Mouse (Mus musculus): ENCODE results near the gene Cdk5. TPM values are rescaled to one million over a fixed set of nuclear protein-coding genes. Genes with fewer than 3 reads are reported as not detected.
"Not testable (repeated sequence)": the region's sequence is repeated elsewhere in the genome, so short reads cannot be mapped to it uniquely, and the experiment has no call there.

Cdk5 gene
- polyA plus RNA-seq, 1 experiment from 2014 or later = 43.4 TPM

DNA sequence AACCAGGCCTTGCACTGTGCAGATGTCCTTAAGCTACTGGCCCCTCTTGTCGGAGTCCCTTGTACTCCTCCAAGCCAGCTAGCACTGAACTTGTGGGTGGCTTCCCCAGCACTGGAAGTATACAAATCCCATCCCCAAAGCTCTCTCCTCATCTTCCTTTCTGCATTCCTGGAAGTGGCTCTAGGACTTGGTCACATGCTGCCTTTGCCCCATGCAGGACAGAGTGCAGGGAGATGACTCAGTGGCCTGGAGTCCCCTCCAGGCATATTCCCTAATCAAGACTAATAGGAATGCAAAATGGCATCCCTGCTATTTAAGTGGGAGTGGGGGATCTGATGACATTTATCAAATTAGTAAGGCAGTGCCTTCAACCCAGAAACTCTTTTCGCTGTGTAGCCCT is 11.3 kb downstream of the Cdk5 start:
- Histone ChIP-seq H3K4me2 (no peak overlapping the region), H3K36me3 (no peaks in the 10 kb centered on the region), H3K9ac (no peak overlapping the region), H3K9me3 (no peaks in the 10 kb centered on the region), H3K27me3 (no peaks in the 10 kb centered on the region), H3K4me1 (peaks cover 4% of the 10 kb centered on the region; the same call in 1 of the 2 replicates), H3K4me3 (no peak overlapping the region), H3K27ac (no peak overlapping the region)
- WGBS = 85% methylated on average over 2 of the region's 2 CpGs
- no peak for ATAC-seq (ENCODE audit: borderline replicate concordance, extremely low read depth, low FRiP score, low TSS enrichment)

- Histone ChIP-seq H3K9me3 (no peaks in the 10 kb centered on the region), H3K4me3 (no peak overlapping the region), H3K27me3 (no peaks in the 10 kb centered on the region), H3K9ac (no peak overlapping the region), H3K36me3 (no peaks in the 10 kb centered on the region), H3K4me2 (no peak overlapping the region), H3K4me1 (no peaks in the 10 kb centered on the region), H3K27ac (no peak overlapping the region)
- ATAC-seq (ENCODE audit: borderline replicate concordance, extremely low read depth, low FRiP score, low TSS enrichment) = no peak
- WGBS = 71% methylated on average over 2 of the region's 2 CpGs
Observed at GRCm38 (mm10) chr5:24409466-24409865, 13.9 kb downstream of the Cdk5 start.

DNA sequence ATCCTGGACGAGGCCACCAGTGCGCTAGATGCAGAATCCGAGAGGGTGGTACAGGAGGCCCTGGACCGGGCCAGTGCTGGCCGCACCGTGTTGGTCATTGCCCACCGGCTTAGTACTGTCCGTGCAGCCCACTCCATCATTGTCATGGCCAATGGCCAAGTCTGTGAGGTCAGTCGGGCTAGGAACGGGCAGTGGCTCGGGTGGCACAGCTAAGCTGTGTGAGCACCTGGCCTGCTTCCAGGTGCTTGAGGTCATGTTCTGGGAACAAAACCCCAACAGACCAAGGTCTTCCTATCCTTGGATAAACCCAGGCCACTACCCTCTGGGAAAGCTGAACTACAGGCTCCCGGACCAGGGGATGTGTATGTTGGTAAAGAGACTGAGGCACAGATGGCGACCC is 14.7 kb downstream of the Cdk5 start:
- Histone ChIP-seq H3K4me2 (no peak overlapping the region), H3K27me3 (no peaks in the 10 kb centered on the region), H3K36me3 (no peaks in the 10 kb centered on the region), H3K9me3 (no peaks in the 10 kb centered on the region), H3K4me1 (no peaks in the 10 kb centered on the region), H3K27ac (no peak overlapping the region), H3K9ac (no peak overlapping the region), H3K4me3 (no peak overlapping the region)
- 83% methylated on average over 13 of the region's 13 CpGs for WGBS
- ATAC-seq (ENCODE audit: borderline replicate concordance, extremely low read depth, low FRiP score, low TSS enrichment) = no peak

DNA sequence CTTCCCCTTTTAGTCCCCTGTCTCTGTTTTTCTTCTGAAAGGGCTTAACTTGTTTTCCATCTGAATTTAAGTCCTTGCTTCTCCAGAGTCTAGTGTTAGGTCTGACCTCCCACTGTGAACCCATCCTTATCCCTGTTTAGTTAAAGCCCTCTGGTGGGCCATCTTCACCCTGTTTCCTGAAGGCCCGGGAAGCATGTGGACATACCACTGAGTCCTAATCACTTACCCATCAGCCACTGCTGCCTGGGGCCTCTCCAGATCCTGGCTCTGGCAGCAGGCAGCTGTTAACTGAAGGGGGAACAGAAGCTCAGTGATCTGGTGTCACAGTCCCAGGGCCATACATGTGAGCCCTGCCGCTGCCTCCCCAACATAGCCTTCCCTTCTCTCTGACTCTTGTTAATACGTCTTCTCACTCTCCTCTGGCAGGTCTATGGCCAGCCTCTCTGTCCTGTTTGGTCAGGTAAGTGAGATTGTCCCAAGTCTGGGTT is 17.9 kb downstream of the Cdk5 start:
- H3K4me1 ChIP-seq = no peaks in the 10 kb centered on the region
- 50% methylated on average over 3 of the region's 3 CpGs for WGBS
- no peak overlapping the region for H3K9ac ChIP-seq
- H3K4me3 ChIP-seq = no peak overlapping the region
- H3K9me3 ChIP-seq = no peaks in the 10 kb centered on the region
- no peak overlapping the region for H3K27ac ChIP-seq
- peaks cover 16% of the 10 kb centered on the region; the same call in 1 of the 2 replicates for H3K36me3 ChIP-seq
- no peak for ATAC-seq (ENCODE audit: borderline replicate concordance, extremely low read depth, low FRiP score, low TSS enrichment)
- H3K27me3 ChIP-seq = no peaks in the 10 kb centered on the region
- no peak overlapping the region for H3K4me2 ChIP-seq

DNA sequence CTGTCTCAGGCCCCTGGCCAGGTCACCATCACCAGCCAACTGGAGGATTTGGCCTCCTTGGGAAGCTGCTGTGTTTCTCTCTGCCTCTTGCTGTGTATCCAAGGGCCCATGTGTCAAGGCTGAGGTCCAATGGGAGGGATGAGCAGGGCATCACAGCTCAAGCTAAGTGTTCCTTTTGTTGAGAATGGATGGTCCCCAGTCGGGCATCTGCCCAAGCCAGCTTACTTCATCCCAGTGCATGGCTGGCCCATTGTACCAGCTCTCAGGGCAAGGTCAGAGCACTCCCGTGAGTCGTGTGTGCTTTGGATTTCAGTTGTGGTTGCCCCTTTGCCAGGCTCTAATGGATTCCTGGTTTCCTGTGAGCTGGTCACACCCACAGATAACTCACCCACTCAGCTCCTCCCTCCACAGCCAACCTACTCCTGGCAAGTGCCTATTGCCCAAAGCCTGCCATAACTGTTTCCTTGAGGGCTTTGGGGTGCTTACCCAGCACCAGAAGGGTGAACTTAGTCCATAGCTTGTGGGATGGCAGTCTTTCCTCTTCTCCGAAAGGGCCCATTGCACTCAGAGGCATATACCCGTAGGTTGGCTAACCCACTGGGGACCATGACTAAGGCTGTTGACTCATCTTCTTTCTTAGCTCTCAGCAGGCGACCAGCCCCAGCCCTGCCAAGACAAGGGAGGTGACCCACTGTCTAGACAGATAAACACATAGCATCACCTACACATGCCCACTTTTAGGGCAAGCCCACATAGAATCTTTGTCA is 18.6 kb downstream of the Cdk5 start:
- H3K27ac ChIP-seq = no peak overlapping the region
- no peaks in the 10 kb centered on the region for H3K9me3 ChIP-seq
- ATAC-seq (ENCODE audit: borderline replicate concordance, extremely low read depth, low FRiP score, low TSS enrichment) = no peak
- WGBS = 84% methylated on average over 6 of the region's 6 CpGs
- no peaks in the 10 kb centered on the region for H3K27me3 ChIP-seq
- no peaks in the 10 kb centered on the region for H3K4me1 ChIP-seq
- no peak overlapping the region for H3K4me3 ChIP-seq
- H3K36me3 ChIP-seq = peaks cover 17% of the 10 kb centered on the region; the same call in 1 of the 2 replicates
- no peak overlapping the region for H3K9ac ChIP-seq
- no peak overlapping the region for H3K4me2 ChIP-seq

DNA sequence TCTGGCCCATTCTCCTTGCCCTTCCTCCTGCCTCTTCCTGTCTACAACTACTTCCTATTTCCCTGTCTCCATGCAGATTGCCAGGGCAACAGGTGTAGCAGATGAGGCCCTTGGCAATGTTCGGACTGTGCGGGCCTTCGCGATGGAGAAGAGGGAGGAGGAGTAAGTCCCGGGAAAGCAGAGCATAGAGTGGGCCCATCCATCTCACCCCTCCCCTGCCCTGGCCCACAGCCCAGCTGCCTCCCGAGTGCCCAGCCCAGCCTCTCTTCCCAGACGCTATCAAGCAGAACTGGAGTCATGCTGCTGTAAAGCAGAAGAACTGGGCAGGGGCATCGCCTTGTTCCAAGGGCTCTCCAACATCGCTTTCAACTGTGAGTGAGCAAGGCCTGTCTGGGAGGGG is 21.4 kb downstream of the Cdk5 start:
- H3K4me2 ChIP-seq = no peak overlapping the region
- H3K36me3 ChIP-seq = peaks cover 17% of the 10 kb centered on the region; the same call in 1 of the 2 replicates
- H3K27ac ChIP-seq = no peak overlapping the region
- H3K27me3 ChIP-seq = no peaks in the 10 kb centered on the region
- H3K9ac ChIP-seq = no peak overlapping the region
- H3K9me3 ChIP-seq = no peaks in the 10 kb centered on the region
- H3K4me1 ChIP-seq = no peaks in the 10 kb centered on the region
- WGBS = 63% methylated on average over 9 of the region's 9 CpGs
- no peak for ATAC-seq (ENCODE audit: borderline replicate concordance, extremely low read depth, low FRiP score, low TSS enrichment)
- no peak overlapping the region for H3K4me3 ChIP-seq

GRCm38 (mm10) chr5:24400911-24401605 is 22.3 kb downstream of the Cdk5 start:
- ATAC-seq (ENCODE audit: borderline replicate concordance, extremely low read depth, low FRiP score, low TSS enrichment) = no peak
- peaks cover 17% of the 10 kb centered on the region; the same call in 1 of the 2 replicates for H3K36me3 ChIP-seq

DNA sequence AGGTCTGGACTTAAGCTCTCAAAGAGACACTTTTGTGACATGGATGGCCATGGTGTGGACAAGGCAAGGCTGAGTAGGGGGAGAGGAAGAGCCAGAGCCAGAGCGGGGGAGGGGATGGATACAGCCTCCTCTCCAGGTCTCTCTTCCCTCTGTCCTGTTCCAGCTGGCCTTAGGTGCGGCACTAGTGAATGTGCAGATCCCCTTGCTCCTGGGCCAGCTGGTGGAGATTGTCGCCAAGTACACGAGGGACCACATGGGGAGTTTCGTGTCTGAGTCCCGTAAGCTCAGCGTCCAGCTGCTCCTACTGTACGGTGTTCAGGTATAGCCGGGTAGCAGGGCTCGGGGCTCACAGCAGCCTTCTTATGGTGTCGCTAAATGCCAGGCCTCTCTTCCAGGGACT is 23.0 kb downstream of the Cdk5 start:
- Histone ChIP-seq H3K9me3 (no peaks in the 10 kb centered on the region), H3K27me3 (no peaks in the 10 kb centered on the region), H3K4me2 (no peak overlapping the region), H3K27ac (no peak overlapping the region), H3K4me3 (no peak overlapping the region), H3K4me1 (no peaks in the 10 kb centered on the region; the same call in 1 of the 2 replicates), H3K9ac (no peak overlapping the region), H3K36me3 (peaks cover 17% of the 10 kb centered on the region; the same call in 1 of the 2 replicates)
- no peak for ATAC-seq (ENCODE audit: borderline replicate concordance, extremely low read depth, low FRiP score, low TSS enrichment)
- WGBS = 88% methylated on average over 11 of the region's 11 CpGs

More at GRCm38 (mm10) chr5:24400911-24401605, 22.3 kb downstream of the Cdk5 start:
- H3K4me2 ChIP-seq = no peak overlapping the region
- no peaks in the 10 kb centered on the region for H3K9me3 ChIP-seq
- 87% methylated on average over 5 of the region's 5 CpGs for WGBS
- H3K27ac ChIP-seq = no peak overlapping the region
- H3K27me3 ChIP-seq = no peaks in the 10 kb centered on the region
- H3K4me1 ChIP-seq = no peaks in the 10 kb centered on the region
- no peak overlapping the region for H3K9ac ChIP-seq
- no peak overlapping the region for H3K4me3 ChIP-seq

DNA sequence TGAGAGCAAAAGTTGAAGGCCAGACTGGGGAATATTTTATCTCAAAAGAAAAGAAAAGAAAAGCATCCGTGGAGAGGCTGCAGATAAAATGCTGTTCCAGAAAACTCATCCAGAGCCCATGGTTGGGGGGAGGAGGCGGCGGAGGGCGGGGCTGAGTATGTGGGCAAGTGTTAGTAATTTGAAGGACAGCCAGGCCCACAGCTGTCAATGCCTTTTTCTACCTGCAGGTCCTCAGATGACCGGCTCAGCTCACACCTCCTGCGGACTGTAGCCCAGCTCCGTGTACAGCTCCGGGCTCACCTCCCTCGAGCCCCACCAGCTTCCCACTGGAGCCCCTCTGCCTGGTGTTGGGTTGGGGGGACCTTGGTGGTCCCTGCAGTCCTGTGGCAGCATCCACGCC is 23.6 kb downstream of the Cdk5 start:
- Histone ChIP-seq H3K27me3 (no peaks in the 10 kb centered on the region), H3K4me3 (no peak overlapping the region), H3K9ac (no peak overlapping the region), H3K36me3 (peaks cover 17% of the 10 kb centered on the region; the same call in 1 of the 2 replicates), H3K9me3 (no peaks in the 10 kb centered on the region), H3K27ac (no peak overlapping the region), H3K4me1 (peaks cover 6% of the 10 kb centered on the region; the same call in 1 of the 2 replicates), H3K4me2 (no peak overlapping the region)
- ATAC-seq (ENCODE audit: borderline replicate concordance, extremely low read depth, low FRiP score, low TSS enrichment) = no peak
- WGBS = 84% methylated on average over 10 of the region's 10 CpGs

DNA sequence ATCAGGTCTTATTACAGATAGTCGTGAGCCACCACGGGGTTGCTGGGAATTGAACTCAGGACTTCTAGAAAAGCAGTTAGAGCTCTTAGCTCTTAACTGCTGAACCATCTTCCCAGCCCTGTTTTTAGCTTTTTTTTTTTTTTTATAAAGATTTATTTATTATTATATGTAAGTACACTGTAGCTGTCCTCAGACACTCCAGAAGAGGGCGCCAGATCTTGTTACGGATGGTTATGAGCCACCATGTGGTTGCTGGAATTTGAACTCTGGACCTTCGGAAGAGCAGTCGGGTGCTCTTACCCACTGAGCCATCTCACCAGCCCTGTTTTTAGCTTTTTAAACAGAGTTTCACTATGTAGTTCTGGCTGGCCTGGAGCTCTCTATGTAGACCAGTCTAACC is 27.1 kb downstream of the Cdk5 start:
- H3K27ac ChIP-seq; H3K9ac ChIP-seq; H3K4me2 ChIP-seq; H3K4me3 ChIP-seq; H3K9me3 ChIP-seq; ATAC-seq (ENCODE audit: borderline replicate concordance, extremely low read depth, low FRiP score, low TSS enrichment); H3K36me3 ChIP-seq; H3K27me3 ChIP-seq: not testable (repeated sequence)
- WGBS = 84% methylated on average over 6 of the region's 6 CpGs
- peaks cover 14% of the 10 kb centered on the region for H3K4me1 ChIP-seq

- Histone ChIP-seq H3K9ac (peak overlapping the region; percentile 31; the same call in 1 of the 2 replicates), H3K4me3 (peak overlapping the region; percentile 56), H3K36me3 (no peaks in the 10 kb centered on the region), H3K9me3 (no peaks in the 10 kb centered on the region), H3K4me1 (peaks cover 18% of the 10 kb centered on the region), H3K27ac (peak overlapping the region; percentile 64; the same call in 1 of the 2 replicates), H3K4me2 (peak overlapping the region; percentile 61), H3K27me3 (peaks cover under 1% of the 10 kb centered on the region; the same call in 1 of the 2 replicates)
- 1% methylated on average over 36 of the region's 36 CpGs for WGBS
- peak; percentile 96 for ATAC-seq (ENCODE audit: borderline replicate concordance, extremely low read depth, low FRiP score, low TSS enrichment)
Observed at GRCm38 (mm10) chr5:24394165-24394894, 29.0 kb downstream of the Cdk5 start.

All from lung, embryonic 15.5 days (tissue).